Mouse (Mus musculus): ENCODE measurements around the gene Sap30l.

GRCm38 (mm10) chr11:57776546-57776945, 24.9 kb upstream of the Sap30l start:
- TF ChIP-seq CTCF (IDR thresholded peaks at IDR 0.05; ENCODE audit: borderline replicate concordance, insufficient read depth, low read length), result no peak
- no peak for TF ChIP-seq POLR2A (IDR thresholded peaks at IDR 0.05; ENCODE audit: low read depth, low read length)

All from embryonic fibroblast, embryonic 13.5 days (primary cell).